Mouse (Mus musculus): ENCODE results near the gene Ube4a. TPM values are rescaled to one million over a fixed set of nuclear protein-coding genes. Genes with fewer than 3 reads are reported as not detected.

Ube4a gene
- 79.8 and 80.2 TPM in 2 replicates for total RNA-seq (2014; fragmentation: Nextera tagmentation)
- 38.3 and 59.6 TPM in 2 replicates for total RNA-seq (2017)
- 2.3 and 2.6 TPM in 2 replicates for polyA plus RNA-seq (2012)

GRCm38 (mm10) chr9:44965126-44965832 is at the start of gene Ube4a:
Gene Ube4a, minus strand, starts transcription at chr9:44965600.
- H3K36me3 ChIP-seq (replicated peaks), result peaks cover 33% of the 10 kb centered on the region
- TF ChIP-seq CTCF (IDR thresholded peaks at IDR 0.05; ENCODE audit: low read depth, low read length), result no peak
- no peaks in the 10 kb centered on the region for H3K9me3 ChIP-seq (replicated peaks)
- DNase-seq (ENCODE audit: low spot score) (peak; percentile 85), ATAC-seq (ENCODE audit: extremely low read depth, insufficient number of reproducible peaks, low FRiP score, poor library complexity, severe bottlenecking) (peak; percentile 81)
- H3K4me3 ChIP-seq (ENCODE audit: low read depth, low read length), result peak within 1 kb of the TSS; percentile 79
- H3K4me1 ChIP-seq (ENCODE audit: insufficient read depth, low read depth, low read length), result peaks cover 25% of the 10 kb centered on the region
- peaks cover 3% of the 10 kb centered on the region; the same call in 1 of the 2 replicates for H3K27me3 ChIP-seq (ENCODE audit: insufficient read depth, low read length)

- H3K4me3 ChIP-seq (ENCODE audit: low read depth, low read length), result no peak overlapping the region
- ATAC-seq (ENCODE audit: extremely low read depth, insufficient number of reproducible peaks, low FRiP score, poor library complexity, severe bottlenecking), result no peak
- DNase-seq (ENCODE audit: low spot score), result no peak
Observed at GRCm38 (mm10) chr9:45014879-45015278, 49.5 kb upstream of the Ube4a start.

GRCm38 (mm10) chr9:45011291-45011690 is 45.9 kb upstream of the Ube4a start:
- H3K4me1 ChIP-seq (ENCODE audit: insufficient read depth, low read depth, low read length), result no peaks in the 10 kb centered on the region
- ATAC-seq (ENCODE audit: extremely low read depth, insufficient number of reproducible peaks, low FRiP score, poor library complexity, severe bottlenecking) (no peak), DNase-seq (ENCODE audit: low spot score) (no peak)
- TF ChIP-seq GATA2 (IDR thresholded peaks at IDR 0.05; ENCODE audit: borderline replicate concordance, low read depth, low read length) (no peak), GATA1 (IDR thresholded peaks at IDR 0.05; ENCODE audit: borderline replicate concordance, low read length) (no peak), POLR2AphosphoS5 (IDR thresholded peaks at IDR 0.05; ENCODE audit: insufficient replicate concordance, low read depth, low read length) (no peak), TAL1 (conservative IDR thresholded peaks at IDR 0.05; ENCODE audit: low read depth, low read length) (no peak), CTCF (IDR thresholded peaks at IDR 0.05; ENCODE audit: low read depth, low read length) (no peak)
- no peaks in the 10 kb centered on the region for H3K36me3 ChIP-seq (replicated peaks)
- H3K4me3 ChIP-seq (ENCODE audit: low read depth, low read length), result no peak overlapping the region
- no peaks in the 10 kb centered on the region for H3K9me3 ChIP-seq (replicated peaks)
- peaks cover 18% of the 10 kb centered on the region for H3K27me3 ChIP-seq (ENCODE audit: insufficient read depth, low read length)

More at GRCm38 (mm10) chr9:45014879-45015278, 49.5 kb upstream of the Ube4a start:
- H3K27me3 ChIP-seq (ENCODE audit: insufficient read depth, low read length), result peaks cover 11% of the 10 kb centered on the region
- no peaks in the 10 kb centered on the region for H3K36me3 ChIP-seq (replicated peaks)
- H3K4me1 ChIP-seq (ENCODE audit: insufficient read depth, low read depth, low read length), result no peaks in the 10 kb centered on the region
- TF ChIP-seq GATA2 (IDR thresholded peaks at IDR 0.05; ENCODE audit: borderline replicate concordance, low read depth, low read length), result no peak
- TF ChIP-seq CTCF (IDR thresholded peaks at IDR 0.05; ENCODE audit: low read depth, low read length), result no peak
- no peak for TF ChIP-seq GATA1 (IDR thresholded peaks at IDR 0.05; ENCODE audit: borderline replicate concordance, low read length)
- TF ChIP-seq TAL1 (conservative IDR thresholded peaks at IDR 0.05; ENCODE audit: low read depth, low read length), result no peak
- no peak for TF ChIP-seq POLR2AphosphoS5 (IDR thresholded peaks at IDR 0.05; ENCODE audit: insufficient replicate concordance, low read depth, low read length)
- H3K9me3 ChIP-seq (replicated peaks), result no peaks in the 10 kb centered on the region

- no peak for ATAC-seq (ENCODE audit: extremely low read depth, insufficient number of reproducible peaks, low FRiP score, poor library complexity, severe bottlenecking)
- H3K27me3 ChIP-seq (ENCODE audit: insufficient read depth, low read length), result peaks cover 18% of the 10 kb centered on the region
- no peaks in the 10 kb centered on the region for H3K9me3 ChIP-seq (replicated peaks)
- no peak for TF ChIP-seq POLR2AphosphoS5 (IDR thresholded peaks at IDR 0.05; ENCODE audit: insufficient replicate concordance, low read depth, low read length)
- no peak for TF ChIP-seq GATA1 (IDR thresholded peaks at IDR 0.05; ENCODE audit: borderline replicate concordance, low read length)
- TF ChIP-seq GATA2 (IDR thresholded peaks at IDR 0.05; ENCODE audit: borderline replicate concordance, low read depth, low read length), result no peak
- TF ChIP-seq CTCF (IDR thresholded peaks at IDR 0.05; ENCODE audit: low read depth, low read length), result no peak
- no peak for TF ChIP-seq TAL1 (conservative IDR thresholded peaks at IDR 0.05; ENCODE audit: low read depth, low read length)
- no peaks in the 10 kb centered on the region for H3K4me1 ChIP-seq (ENCODE audit: insufficient read depth, low read depth, low read length)
- H3K4me3 ChIP-seq (ENCODE audit: low read depth, low read length), result no peak overlapping the region
- no peaks in the 10 kb centered on the region for H3K36me3 ChIP-seq (replicated peaks)
- DNase-seq (ENCODE audit: low spot score), result no peak
Observed at GRCm38 (mm10) chr9:45010461-45010860, 45.1 kb upstream of the Ube4a start.

GRCm38 (mm10) chr9:45009180-45010078 is 44.0 kb upstream of the Ube4a start, which contains the start of gene Cd3e:
Gene Cd3e, minus strand, starts transcription at chr9:45009627.
- H3K27me3 ChIP-seq (ENCODE audit: insufficient read depth, low read length), result peaks cover 14% of the 10 kb centered on the region

GRCm38 (mm10) chr9:45008342-45008741 is 42.9 kb upstream of the Ube4a start:
- ATAC-seq (ENCODE audit: extremely low read depth, insufficient number of reproducible peaks, low FRiP score, poor library complexity, severe bottlenecking), result no peak
- Histone ChIP-seq H3K4me3 (ENCODE audit: low read depth, low read length) (no peak overlapping the region), H3K36me3 (replicated peaks) (no peaks in the 10 kb centered on the region), H3K4me1 (ENCODE audit: insufficient read depth, low read depth, low read length) (no peaks in the 10 kb centered on the region), H3K9me3 (replicated peaks) (no peaks in the 10 kb centered on the region), H3K27me3 (ENCODE audit: insufficient read depth, low read length) (peaks cover 18% of the 10 kb centered on the region)
- DNase-seq (ENCODE audit: low spot score), result no peak
- TF ChIP-seq CTCF (IDR thresholded peaks at IDR 0.05; ENCODE audit: low read depth, low read length) (no peak), GATA2 (IDR thresholded peaks at IDR 0.05; ENCODE audit: borderline replicate concordance, low read depth, low read length) (no peak), TAL1 (conservative IDR thresholded peaks at IDR 0.05; ENCODE audit: low read depth, low read length) (no peak), GATA1 (IDR thresholded peaks at IDR 0.05; ENCODE audit: borderline replicate concordance, low read length) (no peak), POLR2AphosphoS5 (IDR thresholded peaks at IDR 0.05; ENCODE audit: insufficient replicate concordance, low read depth, low read length) (no peak)

More at GRCm38 (mm10) chr9:45009180-45010078, 44.0 kb upstream of the Ube4a start, which contains the start of gene Cd3e:
- H3K36me3 ChIP-seq (replicated peaks), result no peaks in the 10 kb centered on the region
- H3K4me1 ChIP-seq (ENCODE audit: insufficient read depth, low read depth, low read length), result no peaks in the 10 kb centered on the region
- DNase-seq (ENCODE audit: low spot score) (no peak), ATAC-seq (ENCODE audit: extremely low read depth, insufficient number of reproducible peaks, low FRiP score, poor library complexity, severe bottlenecking) (no peak)
- H3K9me3 ChIP-seq (replicated peaks), result no peaks in the 10 kb centered on the region
- no peak for TF ChIP-seq POLR2AphosphoS5 (IDR thresholded peaks at IDR 0.05; ENCODE audit: insufficient replicate concordance, low read depth, low read length)
- no peak for TF ChIP-seq GATA2 (IDR thresholded peaks at IDR 0.05; ENCODE audit: borderline replicate concordance, low read depth, low read length)
- no peak for TF ChIP-seq CTCF (IDR thresholded peaks at IDR 0.05; ENCODE audit: low read depth, low read length)
- no peak for TF ChIP-seq GATA1 (IDR thresholded peaks at IDR 0.05; ENCODE audit: borderline replicate concordance, low read length)
- TF ChIP-seq TAL1 (conservative IDR thresholded peaks at IDR 0.05; ENCODE audit: low read depth, low read length), result no peak
- H3K4me3 ChIP-seq (ENCODE audit: low read depth, low read length), result no peak within 1 kb of the TSS

All from G1E (cell line).